Mouse (Mus musculus) bone marrow, adult 2 months (tissue): Measurements from ENCODE around the gene Ccdc188.

Experiments used
- CTCF ChIP-seq: fragments of 200-500 bp; IDR thresholded peaks from 2 replicates; pipeline ENCODE4 v1.5.1; 2011; ENCODE audit warnings: low read length, control low read depth; ENCODE audit not compliant: control insufficient read depth, insufficient read depth
- POLR2A ChIP-seq: fragments of 200-500 bp; IDR thresholded peaks from 2 replicates; pipeline ENCODE4 v1.6.1; 2011; ENCODE audit warnings: low read depth, mild to moderate bottlenecking, control low read depth, low read length, borderline replicate concordance; ENCODE audit not compliant: control insufficient read depth

DNA sequence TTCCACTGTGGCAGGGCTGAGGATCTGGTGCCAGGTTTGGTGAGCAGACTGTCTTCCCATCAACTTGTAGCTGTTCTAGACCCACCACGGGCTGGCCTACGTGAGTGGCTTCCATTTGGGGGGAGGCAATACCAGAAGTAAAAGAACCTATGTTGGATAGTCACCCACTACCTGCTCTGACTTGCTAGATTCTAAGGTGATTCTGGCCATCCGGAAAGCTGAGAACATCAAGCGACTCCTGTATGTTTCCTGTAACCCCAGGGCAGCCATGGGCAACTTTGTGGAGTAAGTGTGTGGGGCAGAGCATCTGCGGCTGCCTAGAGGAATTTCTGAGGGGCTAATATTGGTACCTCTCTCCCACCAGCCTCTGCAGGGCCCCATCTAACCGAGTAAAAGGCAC is 35.1 kb downstream of the Ccdc188 start:
- TF ChIP-seq POLR2A: no peak
- TF ChIP-seq CTCF: no peak
